Mouse (Mus musculus): ENCODE measurements around the gene Wnt5b.
"Not testable (repeated sequence)": the region's sequence is repeated elsewhere in the genome, so short reads cannot be mapped to it uniquely, and the experiment has no call there.

The Wnt5b gene

DNA sequence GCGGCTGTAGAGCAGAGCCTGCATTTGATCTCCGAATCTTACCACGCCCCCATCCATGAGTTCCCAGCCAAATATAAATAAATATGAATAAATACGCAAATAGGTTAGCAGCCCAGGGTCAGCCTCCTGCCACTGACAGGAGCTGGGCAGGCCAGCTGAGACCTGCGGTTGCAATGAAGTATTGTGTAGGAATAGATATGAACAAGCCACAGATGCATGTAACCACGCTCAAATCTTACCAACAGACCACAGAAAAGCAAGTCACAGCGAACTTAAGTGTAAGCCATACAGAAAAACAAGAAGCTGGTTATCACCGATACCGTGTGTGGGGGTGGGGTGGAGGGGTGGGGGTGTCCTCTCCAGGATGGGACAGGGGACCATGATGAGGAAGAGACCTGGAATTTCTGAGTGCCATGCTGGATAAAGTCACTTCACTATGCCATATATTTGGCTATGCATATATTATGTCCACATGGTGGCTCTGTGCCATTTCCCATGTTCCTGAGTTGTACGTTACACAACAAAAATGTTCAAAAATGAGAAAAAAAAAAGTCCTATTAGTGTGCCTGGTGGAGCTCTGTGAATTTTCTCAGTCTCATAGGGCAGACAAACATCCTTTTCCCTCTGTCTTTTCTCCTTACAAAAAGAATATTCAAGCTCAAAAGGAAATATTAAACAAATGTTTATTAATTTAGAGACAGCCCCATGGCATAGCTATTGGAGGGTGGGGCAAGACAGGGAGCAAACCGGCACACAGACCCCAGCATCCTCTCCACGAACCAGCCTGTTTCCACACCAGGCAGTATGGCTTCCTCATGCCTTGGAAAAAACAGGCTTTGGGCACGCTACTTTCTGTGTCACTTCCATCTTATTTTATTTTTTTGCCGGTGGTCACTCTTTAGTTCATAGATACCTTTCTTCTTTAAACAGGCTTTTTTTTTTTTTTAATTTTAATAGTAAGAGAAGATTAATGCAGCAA, 92.9 kb downstream of the Wnt5b start:
- no peak for DNase-seq

DNA sequence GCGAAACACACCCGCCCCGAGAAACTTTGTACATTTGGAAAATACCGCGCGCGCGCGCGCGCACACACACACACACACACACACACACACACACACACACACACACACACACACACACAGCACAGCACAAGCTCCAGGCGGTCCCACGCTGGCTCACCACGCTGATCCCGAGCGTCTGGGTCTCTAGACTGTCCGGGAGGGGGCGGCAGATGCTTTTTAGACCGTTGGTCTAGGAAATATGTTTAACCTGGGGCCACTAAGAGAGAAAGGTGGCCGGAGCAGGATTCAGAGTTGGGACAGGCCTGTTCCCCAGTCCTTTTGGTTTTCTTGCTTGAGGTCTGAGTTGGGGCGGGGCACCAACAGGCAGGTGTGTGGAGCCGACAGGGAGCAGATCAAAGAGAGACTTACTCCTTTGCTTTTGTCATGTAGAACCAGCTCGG, 95.1 kb downstream of the Wnt5b start:
- peak; percentile 51 to 56 for DNase-seq

GRCm38 (mm10) chr6:119448321-119449059, 95.7 kb downstream of the Wnt5b start:
- DNase-seq, result no peak

DNA sequence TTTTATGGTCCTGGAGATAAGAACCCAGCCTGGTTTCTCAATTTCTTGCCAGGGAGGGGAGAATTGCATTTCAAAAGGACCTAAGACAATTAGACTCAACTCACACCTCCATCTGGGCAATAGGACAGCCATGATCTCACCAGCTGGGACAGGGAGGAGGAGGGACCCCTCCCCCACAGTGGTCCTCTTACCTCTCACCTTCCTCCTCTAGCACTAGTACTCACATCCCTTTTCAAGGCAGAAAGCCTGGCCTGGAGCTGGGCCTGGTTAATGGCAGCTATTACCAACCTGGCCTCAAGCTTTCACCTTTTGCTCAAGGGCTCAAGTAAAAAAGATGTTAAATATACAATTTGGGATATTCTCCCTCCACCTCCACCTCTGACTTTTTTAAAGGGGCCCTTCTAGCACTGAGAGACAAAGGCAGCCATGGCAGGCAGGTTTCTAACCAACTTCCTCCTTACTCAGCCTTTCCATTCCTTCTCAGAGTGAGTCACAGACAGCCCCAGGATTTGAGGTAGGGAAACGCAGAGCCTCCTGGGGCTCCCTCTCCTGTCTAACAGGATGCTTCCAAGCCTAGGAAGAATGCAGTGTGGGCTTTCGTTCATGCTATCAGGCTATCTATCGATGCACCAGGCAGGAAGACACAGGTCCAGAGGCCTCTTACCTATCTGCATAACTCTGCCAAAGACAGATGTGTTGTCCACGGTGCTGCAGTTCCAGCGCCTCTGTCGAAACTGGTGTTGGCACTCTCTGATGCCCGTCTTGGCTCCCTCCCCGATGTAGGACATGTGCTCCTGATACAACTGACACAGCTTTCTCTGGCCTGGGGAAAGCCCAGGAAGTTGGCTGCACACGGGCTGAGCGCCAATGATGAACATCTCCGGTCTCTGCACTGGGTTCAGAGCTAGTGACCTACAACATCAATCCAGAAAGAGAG, 98.2 kb downstream of the Wnt5b start:
- no peak for DNase-seq

DNA sequence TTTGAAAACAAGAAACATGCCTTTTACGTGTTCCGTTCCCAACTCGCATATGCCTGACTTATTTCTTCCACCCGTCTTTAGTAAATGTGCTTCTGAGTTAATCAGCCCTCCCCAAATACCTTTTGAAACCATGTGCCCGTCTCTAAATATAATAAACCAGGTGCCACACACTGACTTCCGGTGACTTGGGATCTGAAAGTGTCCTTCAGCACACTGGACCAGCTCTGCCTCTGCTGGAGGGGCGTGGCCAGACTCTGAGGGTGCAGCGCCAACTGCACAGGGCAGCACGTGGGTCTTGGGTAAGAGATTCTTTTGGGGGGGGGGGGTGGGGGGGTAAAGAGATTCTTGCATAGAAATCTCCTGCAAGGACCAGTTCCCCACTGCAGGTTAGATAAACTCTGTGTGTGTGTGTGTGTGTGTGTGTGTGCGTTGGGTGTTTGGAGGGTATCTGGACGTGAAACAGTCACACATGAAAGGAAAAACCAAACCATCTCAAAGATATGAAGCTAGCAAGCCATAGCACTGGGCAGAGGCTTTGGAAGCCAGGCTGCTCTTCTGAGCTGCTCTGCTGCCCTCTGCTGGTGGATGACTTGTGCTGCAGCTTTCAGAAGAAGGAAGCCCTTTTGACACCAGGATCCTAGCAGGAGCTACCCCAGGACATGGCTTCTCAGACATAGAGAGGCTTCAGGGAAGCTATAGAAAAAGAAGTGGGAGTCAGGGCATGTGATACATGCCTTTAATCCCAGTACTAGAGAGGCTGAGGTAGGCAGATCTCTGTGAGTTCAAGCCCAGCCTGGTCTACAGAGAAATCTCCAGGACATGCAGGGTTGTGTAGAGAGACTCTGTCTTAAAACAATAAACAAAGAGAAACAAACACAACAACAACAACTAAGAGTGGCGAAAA, 100.2 kb downstream of the Wnt5b start:
- peak; percentile 72 to 74 for DNase-seq

GRCm38 (mm10) chr6:119442729-119443128, 101.4 kb downstream of the Wnt5b start:
- not testable (repeated sequence) for DNase-seq

DNA sequence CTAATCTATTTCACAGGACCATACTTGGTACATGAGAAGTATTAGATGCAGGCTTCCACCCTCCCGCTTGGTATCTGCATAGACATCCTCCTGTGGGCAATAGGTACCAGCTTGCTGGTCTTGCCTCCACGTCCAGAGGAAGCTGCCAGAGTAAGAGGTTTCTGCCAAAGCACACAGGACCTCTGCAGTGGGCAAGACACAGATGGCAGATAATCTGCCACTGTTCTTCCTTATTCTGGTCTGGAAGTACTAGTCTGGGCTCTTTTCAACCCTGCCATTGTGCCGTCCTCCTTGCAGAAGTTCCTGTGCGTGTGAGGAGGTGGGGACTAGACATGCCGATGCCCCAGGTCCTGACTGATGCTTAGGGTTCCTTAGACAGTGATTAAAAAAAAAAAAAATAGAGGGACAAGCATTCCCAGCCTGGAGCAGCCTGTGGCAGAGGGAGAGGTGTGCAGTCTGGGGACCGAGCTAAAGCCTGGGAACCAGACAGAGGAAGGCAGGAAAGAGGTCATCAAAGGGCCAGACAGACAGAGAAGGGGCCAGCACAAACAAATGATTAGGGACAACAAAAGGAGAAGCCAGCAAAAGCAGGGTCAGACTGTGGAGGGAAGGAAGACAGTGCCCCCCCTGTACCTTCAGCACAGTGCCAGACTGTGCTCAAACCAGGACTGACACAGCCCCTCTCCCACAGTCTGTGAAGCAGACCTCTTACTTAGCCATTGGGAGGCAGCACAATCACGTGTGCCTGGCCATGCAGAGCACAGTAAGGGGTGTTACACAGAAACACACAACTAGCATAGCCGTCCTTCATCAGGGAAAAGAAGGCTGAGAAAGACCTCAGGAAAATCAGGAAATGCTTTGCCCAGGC, 106.0 kb downstream of the Wnt5b start:
- no peak for DNase-seq

GRCm38 (mm10) chr6:119434394-119434793, 109.8 kb downstream of the Wnt5b start:
- no peak for DNase-seq

DNA sequence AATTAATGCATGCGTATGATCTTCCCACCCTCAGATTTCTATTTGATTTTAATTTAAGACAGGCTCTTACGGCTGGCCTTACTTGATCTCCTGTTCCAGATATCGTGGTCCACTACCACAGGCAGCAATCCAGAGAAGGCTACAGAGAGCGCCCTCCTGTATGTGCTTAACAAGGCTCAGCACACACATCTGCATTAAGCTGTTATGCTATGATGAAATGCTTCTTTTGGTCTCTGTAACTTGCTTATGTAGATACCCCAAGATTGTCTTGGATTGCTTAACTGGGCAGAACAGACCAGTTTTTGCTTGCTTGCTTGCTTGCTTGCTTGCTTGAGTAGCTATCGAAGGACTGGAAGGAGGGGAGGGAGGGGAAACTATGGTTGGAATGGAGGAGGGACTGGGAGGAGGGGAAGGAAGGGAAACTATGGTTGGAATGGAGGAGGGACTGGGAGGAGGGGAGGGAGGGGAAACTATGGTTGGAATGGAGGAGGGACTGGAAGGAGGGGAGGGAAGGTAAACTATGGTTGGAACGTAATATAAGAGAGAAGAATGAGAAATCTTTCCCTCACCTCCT, 112.3 kb downstream of the Wnt5b start:
- no peak for DNase-seq

GRCm38 (mm10) chr6:119430508-119430907, 113.6 kb downstream of the Wnt5b start:
- DNase-seq, result peak in 1 of 2 experiments; percentile 26

DNA sequence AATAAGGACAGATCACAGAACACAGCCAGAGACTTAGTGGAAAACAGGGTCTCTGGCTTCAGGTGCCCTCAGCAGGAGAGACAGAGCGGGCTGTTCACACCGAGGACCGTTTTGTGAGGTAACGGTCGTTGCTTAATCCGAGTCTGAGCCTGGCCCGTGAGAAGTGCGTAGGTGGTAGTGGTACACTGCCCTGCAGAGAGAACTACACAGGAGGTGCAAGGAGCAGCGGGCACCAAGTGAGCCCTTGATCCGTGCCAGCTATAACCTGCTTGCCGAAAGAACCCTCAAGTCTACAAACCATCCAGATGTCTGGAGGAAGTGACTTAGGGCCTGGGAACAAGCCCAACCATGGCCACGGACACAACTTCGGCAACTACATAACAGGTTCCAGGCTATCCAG, 114.8 kb downstream of the Wnt5b start:
- no peak for DNase-seq

DNA sequence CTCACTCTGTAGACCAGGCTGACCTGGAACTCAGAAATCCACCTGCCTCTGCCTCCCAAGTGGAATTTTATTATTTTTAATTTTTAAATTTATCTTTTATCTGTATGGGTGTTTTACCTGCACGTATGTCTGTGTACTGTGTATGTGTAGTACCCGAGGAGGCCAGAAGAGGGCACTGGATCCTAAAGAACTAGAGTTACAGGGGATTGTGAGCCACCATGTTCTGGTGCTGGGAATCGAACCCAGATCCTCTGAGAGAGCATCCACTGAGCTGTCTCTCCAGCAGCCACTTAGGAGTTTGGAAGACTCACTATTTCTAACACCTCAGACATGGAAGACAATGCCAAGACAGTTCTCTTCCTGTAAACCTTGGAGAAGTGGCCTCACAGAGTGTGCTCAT, 115.5 kb downstream of the Wnt5b start:
- DNase-seq, result peak; percentile 50

GRCm38 (mm10) chr6:119421001-119421400, 123.1 kb downstream of the Wnt5b start:
- DNase-seq, result no peak

DNA sequence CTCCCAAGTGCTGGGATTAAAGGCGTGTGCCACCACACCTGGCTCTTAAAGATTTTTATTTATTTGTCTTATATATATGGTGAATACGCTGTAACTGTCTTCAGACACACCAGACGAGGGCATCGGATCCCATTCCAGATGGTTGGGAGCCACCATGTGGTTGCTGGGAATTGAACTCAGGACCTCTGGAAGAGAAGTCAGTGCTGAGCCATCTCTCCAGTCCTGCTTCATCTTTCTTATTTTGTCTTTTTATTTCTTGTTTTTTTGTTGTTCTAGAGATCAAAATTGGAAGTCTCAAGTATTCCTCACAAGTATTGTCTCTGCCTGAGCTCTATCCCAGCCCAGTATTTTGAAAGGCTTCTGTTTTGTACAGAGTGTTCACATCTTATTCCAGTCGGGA, 123.8 kb downstream of the Wnt5b start:
- no peak for DNase-seq

GRCm38 (mm10) chr6:119419412-119419811, 124.7 kb downstream of the Wnt5b start:
- DNase-seq, result no peak

GRCm38 (mm10) chr6:119418392-119419251, 125.5 kb downstream of the Wnt5b start:
- no peak for DNase-seq

DNA sequence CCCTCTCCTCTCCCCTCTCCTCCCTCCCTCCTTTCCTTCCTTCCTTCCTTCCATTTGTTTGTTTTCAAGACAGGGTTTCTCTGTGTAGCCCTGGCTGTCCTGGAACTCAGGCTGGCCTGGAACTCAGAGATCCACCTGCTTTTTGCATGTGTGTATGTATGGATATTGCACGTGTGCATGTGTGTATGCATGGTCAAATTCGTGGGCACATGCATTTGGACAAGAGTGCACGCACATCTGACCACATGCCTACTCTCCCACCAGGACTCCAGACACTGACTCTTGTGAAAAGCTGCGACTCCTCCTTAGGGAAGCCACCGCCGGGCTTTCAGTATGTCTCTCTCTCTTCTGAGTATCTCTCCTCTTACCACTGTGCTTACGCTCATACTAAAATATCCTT, 126.3 kb downstream of the Wnt5b start:
- no peak for DNase-seq

DNA sequence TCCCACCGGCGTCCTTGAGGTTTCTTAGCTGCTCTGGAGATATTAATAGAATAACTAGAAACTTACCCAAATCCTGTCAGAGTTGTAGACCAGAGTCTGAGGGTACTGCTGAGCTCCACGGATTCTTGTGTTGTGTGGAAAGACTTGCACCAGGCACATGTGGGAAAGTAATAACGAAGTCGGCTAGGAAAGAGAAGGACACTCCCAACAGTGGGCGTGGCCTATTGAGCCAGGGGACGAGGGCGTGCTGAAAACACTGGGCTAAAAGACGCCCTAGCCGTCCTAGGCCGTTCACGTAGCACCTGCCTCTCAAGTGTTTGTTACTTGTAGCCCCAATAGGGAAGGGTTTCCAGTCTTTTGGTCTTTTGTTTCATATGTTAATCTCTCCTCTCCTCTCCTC, 126.8 kb downstream of the Wnt5b start, which contains the start of gene Adipor2:
TSS of gene Adipor2 (minus strand) at position 351 of the 400 bp plus-strand sequence.
- peak; percentile 21 to 28 for DNase-seq

DNA sequence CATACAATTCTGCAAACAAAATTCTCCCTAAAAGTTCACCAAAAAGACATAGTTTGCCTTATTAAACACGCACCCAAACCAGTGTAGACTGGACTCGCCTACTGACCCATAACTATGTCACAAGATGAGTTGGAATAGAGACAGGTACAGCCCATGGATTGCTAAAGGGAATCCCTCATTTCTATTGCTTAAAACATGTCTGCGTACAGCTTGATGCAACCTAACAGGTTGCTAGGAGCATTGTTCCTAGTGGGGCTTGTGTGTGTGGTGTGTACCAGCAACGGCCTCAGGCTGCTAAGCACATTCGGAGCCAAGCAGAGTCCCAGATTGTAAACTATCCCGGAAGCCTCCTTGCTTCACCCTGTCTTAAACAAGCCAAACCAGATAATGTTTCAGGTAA, 127.5 kb downstream of the Wnt5b start:
- no peak for DNase-seq

Measured in thymus, postnatal 36 days (tissue).